Mouse (Mus musculus) bone marrow macrophage, adult 2 months (primary cell): ENCODE data around the gene Gtsf1l.
"Not testable (repeated sequence)": the region's sequence is repeated elsewhere in the genome, so short reads cannot be mapped to it uniquely, and the experiment has no call there.

ENCODE experiments used
- CTCF ChIP-seq: IDR thresholded peaks from 2 replicates; pipeline ENCODE4 v1.5.1; 2012; ENCODE audit warnings: low read depth, mild to moderate bottlenecking, low read length, moderate library complexity
- POLR2A ChIP-seq: IDR thresholded peaks from 2 replicates; pipeline ENCODE4 v1.6.1; 2012; ENCODE audit warnings: mild to moderate bottlenecking, low read depth, low read length, borderline replicate concordance

DNA sequence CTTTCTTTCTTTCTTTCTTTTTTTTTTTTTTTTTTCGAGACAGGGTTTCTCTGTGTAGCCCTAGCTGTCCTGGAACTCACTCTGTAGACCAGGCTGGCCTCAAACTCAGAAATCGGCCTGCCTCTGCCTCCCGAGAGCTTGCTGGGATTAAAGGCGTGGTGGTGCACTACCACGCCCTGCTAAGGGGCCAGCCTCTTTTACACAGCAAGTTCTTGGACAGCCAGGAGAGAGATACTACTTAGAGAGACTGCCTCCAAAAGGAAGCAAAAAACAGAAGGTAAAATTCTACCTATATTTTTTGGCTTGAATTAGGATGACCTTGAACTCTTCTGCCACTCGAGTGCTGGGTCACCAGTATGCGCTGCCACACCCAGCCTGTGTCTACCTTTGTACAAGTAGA lies 28.7 kb downstream of the Gtsf1l start:
- TF ChIP-seq POLR2A, CTCF: not testable (repeated sequence)
